Mouse (Mus musculus) neural tube, embryonic 14.5 days (tissue): ENCODE results near the gene H2afx. TPM values are rescaled to one million over a fixed set of nuclear protein-coding genes. Genes with fewer than 3 reads are reported as not detected.

Source experiments
- ATAC-seq: fragments of 200-750 bp; cut with Nextera tagmentation; 2 replicates; pipeline ENCODE4 v1.8.0; 2017; ENCODE audit warnings: low read depth, mild to moderate bottlenecking, moderate TSS enrichment, moderate library complexity
- H3K27ac ChIP-seq: fragments of 300-500 bp; sonication (generic); 2 replicates; pipeline ENCODE4 v1.5.1; 2014; ENCODE audit warnings: low read depth, mild to moderate bottlenecking, control low read depth, low read length, moderate library complexity, mixed read lengths
- H3K27me3 ChIP-seq: fragments of 300-500 bp; sonication (generic); 2 replicates; pipeline ENCODE4 v1.6.1; 2014; ENCODE audit warnings: low read length; ENCODE audit not compliant: control insufficient read depth, insufficient read depth
- H3K36me3 ChIP-seq: fragments of 300-500 bp; sonication (generic); 2 replicates; pipeline ENCODE4 v1.6.1; 2014; ENCODE audit warnings: low read length, mixed read lengths; ENCODE audit not compliant: control insufficient read depth, insufficient read depth
- H3K4me1 ChIP-seq: fragments of 300-500 bp; sonication (generic); 2 replicates; pipeline ENCODE4 v1.6.1; 2014; ENCODE audit warnings: low read length; ENCODE audit not compliant: control insufficient read depth, insufficient read depth
- H3K4me2 ChIP-seq: fragments of 300-500 bp; sonication (generic); 2 replicates; pipeline ENCODE4 v1.6.1; 2014; ENCODE audit warnings: mild to moderate bottlenecking, low read depth, low read length, control low read depth
- H3K4me3 ChIP-seq: fragments of 300-500 bp; sonication (generic); 2 replicates; pipeline ENCODE4 v1.5.1; 2014; ENCODE audit warnings: low read depth, low read length, control low read depth, mixed read lengths
- H3K9ac ChIP-seq: fragments of 300-500 bp; sonication (generic); replicated peaks from 2 replicates; pipeline ENCODE4 v1.6.1; 2014; ENCODE audit warnings: low read depth, mild to moderate bottlenecking, control low read depth, low read length, mixed read lengths
- H3K9me3 ChIP-seq: fragments of 300-500 bp; sonication (generic); 2 replicates; pipeline ENCODE4 v1.6.1; 2016; ENCODE audit warnings: low read length; ENCODE audit not compliant: control insufficient read depth
- WGBS: fragments of 180-500 bp; shearing (Covaris S2); extraction: QIAGEN DNeasy Blood & Tissue Kit; methylation state at CpG from one replicate; pipeline ENCODE4 v1.1.7; 2014; 5-methylcytosine and 5-hydroxymethylcytosine counted together
- polyA plus RNA-seq: library from polyadenylated mRNA; unstranded; fragments of >200 nt; fragmentation: Nextera tagmentation; extraction: Ambion mirVana; gene quantifications from 2 replicates; pipeline ENCODE4 v1.2.1, GENCODE M21; 2014

Gene H2afx
- polyA plus RNA-seq, 1 experiment from 2014 or later, result 92.3 TPM

DNA sequence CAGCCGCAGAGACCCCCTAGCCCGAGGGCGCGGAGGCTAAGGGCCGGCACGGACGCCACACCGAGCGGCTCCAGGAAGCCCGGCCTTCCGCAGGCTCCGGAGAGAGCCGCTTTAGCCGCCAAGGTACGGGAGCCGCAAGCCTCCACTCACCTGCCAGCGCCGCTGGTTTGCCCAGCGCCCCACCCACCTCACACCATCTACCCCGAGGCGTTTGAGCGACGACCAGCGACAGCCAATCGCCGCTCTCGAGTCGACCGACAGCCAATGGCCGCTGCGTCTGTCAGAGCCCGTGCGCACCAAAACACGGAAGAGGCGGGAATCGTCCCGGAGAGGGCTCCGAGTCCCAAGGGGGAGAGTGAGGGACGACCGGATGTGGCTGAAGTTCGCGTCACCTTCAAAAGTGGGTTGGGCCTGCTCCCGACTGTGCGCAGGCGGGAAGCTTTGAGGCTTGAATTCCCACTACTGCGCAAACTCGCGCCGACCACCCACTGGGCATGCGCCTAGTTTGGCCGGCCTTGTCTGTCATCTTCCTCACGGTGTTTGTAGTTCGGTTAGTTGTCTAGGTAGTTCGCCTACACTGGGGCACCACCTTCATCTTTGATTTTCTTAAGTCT lies 28.9 kb upstream of the H2afx start, which contains the start of gene Hinfp:
Gene Hinfp (minus strand): TSS at position 206 of the 614 bp plus-strand sequence.
- peak; percentile 99 for ATAC-seq
- peak within 1 kb of the TSS; percentile 57 for H3K4me2 ChIP-seq

DNA sequence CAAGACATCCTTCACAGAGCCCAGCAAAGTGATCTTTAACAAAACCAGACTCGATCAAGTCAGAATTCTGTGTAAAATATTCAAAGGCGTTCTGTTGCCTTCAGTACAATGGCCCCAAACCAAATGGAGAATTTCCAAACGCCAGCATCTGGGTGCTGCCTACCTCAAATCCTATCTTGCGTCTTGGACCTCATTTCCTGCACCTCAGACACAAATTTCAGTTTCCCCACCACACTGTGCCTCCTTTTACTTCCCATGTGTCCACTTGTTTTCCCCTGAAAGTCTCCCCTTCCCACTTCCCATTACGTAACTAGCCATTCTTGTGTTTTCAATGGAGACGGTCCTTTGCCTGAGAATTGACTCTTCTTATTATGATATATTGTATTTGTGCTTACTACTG lies 28.0 kb upstream of the H2afx start:
- Histone ChIP-seq H3K9me3 (no peaks in the 10 kb centered on the region), H3K4me1 (peaks cover 10% of the 10 kb centered on the region), H3K4me3 (no peak overlapping the region), H3K36me3 (peaks cover 11% of the 10 kb centered on the region; the same call in 1 of the 2 replicates), H3K27ac (no peak overlapping the region), H3K4me2 (no peak overlapping the region), H3K9ac (no peak overlapping the region), H3K27me3 (no peaks in the 10 kb centered on the region)
- 92% methylated on average over 6 of the region's 6 CpGs for WGBS
- no peak for ATAC-seq

More for the DNA sequence above, 28.9 kb upstream of the H2afx start, which contains the start of gene Hinfp:
- Histone ChIP-seq H3K36me3 (peaks cover 17% of the 10 kb centered on the region; the same call in 1 of the 2 replicates), H3K27me3 (no peaks in the 10 kb centered on the region), H3K4me1 (peaks cover 10% of the 10 kb centered on the region), H3K9ac (peak within 1 kb of the TSS; percentile 78), H3K4me3 (peak within 1 kb of the TSS; percentile 85), H3K27ac (peak within 1 kb of the TSS; percentile 62), H3K9me3 (no peaks in the 10 kb centered on the region)
- WGBS, result under 1% methylated on average over 54 of the region's 54 CpGs

DNA sequence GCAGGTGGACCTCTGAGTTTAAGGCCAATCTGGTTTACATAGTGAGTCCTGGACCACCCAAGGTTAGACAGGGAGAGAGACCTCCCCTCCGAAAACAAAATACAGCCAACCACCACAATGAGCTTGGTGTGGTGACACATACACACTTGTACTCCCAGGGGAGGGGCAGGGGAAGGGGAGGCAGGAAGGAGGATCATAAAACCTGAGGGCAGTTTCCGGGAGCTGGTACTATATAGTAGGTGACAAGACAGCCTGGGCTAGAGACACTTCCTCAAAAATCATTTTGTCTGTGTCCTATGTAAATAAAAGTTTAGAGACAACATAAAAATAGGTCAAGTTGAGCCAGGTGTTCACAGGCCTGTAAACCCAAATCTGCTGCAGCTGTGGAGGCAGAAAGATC lies 27.2 kb upstream of the H2afx start:
- Histone ChIP-seq H3K4me1 (peaks cover 10% of the 10 kb centered on the region), H3K9ac (no peak overlapping the region), H3K9me3 (no peaks in the 10 kb centered on the region), H3K4me2 (no peak overlapping the region), H3K27ac (no peak overlapping the region), H3K36me3 (peaks cover 12% of the 10 kb centered on the region; the same call in 1 of the 2 replicates), H3K4me3 (no peak overlapping the region), H3K27me3 (no peaks in the 10 kb centered on the region)
- 80% methylated on average over 2 of the region's 2 CpGs for WGBS
- ATAC-seq, result no peak

DNA sequence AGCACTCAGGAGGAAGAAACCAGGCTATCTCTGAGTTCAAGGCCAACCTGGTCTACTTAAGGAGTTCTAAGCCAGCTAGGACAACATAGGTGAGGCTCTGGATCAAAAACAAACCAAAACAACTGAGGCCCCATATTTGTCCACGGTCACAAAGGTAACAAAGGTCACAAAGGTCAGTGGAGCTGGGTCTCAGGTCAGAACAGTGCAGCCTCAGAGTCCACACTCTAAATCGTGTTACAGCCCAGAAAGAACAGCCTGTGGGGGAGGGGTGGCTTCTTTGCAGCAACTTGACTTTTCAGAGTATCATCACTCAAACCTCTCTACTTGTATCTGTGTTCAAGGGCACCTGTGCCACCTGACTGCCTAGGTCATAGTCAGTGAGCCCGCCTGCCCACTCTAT lies 24.7 kb upstream of the H2afx start:
- peaks cover 2% of the 10 kb centered on the region for H3K4me1 ChIP-seq
- H3K36me3 ChIP-seq, result peaks cover 13% of the 10 kb centered on the region
- no peak overlapping the region for H3K4me2 ChIP-seq
- ATAC-seq, result no peak
- H3K9ac ChIP-seq, result no peak overlapping the region
- H3K4me3 ChIP-seq, result no peak overlapping the region
- WGBS, result 64% methylated on average over 3 of the region's 3 CpGs
- no peak overlapping the region for H3K27ac ChIP-seq
- H3K9me3 ChIP-seq, result no peaks in the 10 kb centered on the region
- H3K27me3 ChIP-seq, result no peaks in the 10 kb centered on the region

DNA sequence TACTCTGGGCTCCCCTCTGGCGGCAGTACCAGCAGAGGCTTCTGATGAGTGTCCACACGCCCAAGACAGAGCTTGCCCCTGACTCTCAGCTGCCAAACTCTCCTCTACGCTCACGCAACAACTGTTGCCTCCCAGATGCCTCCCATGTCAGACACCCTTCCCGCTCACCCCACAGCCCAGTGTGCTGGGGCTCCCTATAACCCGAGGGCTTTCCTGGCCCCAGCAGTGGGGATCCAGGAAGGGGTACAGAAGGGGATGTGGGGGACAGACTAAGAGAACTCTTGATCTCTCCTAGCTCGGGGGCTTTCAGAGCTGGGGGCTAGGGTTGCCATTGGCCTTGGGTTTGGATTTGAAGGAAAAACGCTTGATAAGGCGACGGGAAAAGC lies 23.8 kb upstream of the H2afx start:
- Histone ChIP-seq H3K4me2 (no peak overlapping the region), H3K27ac (no peak overlapping the region), H3K36me3 (peaks cover 21% of the 10 kb centered on the region), H3K9ac (0 out of 2 replicates have a peak overlapping the region, but pooled peaks have one; percentile 11), H3K27me3 (no peaks in the 10 kb centered on the region), H3K4me1 (no peaks in the 10 kb centered on the region; the same call in 1 of the 2 replicates), H3K4me3 (no peak overlapping the region), H3K9me3 (no peaks in the 10 kb centered on the region)
- no peak for ATAC-seq
- 35% methylated on average over 10 of the region's 10 CpGs for WGBS

DNA sequence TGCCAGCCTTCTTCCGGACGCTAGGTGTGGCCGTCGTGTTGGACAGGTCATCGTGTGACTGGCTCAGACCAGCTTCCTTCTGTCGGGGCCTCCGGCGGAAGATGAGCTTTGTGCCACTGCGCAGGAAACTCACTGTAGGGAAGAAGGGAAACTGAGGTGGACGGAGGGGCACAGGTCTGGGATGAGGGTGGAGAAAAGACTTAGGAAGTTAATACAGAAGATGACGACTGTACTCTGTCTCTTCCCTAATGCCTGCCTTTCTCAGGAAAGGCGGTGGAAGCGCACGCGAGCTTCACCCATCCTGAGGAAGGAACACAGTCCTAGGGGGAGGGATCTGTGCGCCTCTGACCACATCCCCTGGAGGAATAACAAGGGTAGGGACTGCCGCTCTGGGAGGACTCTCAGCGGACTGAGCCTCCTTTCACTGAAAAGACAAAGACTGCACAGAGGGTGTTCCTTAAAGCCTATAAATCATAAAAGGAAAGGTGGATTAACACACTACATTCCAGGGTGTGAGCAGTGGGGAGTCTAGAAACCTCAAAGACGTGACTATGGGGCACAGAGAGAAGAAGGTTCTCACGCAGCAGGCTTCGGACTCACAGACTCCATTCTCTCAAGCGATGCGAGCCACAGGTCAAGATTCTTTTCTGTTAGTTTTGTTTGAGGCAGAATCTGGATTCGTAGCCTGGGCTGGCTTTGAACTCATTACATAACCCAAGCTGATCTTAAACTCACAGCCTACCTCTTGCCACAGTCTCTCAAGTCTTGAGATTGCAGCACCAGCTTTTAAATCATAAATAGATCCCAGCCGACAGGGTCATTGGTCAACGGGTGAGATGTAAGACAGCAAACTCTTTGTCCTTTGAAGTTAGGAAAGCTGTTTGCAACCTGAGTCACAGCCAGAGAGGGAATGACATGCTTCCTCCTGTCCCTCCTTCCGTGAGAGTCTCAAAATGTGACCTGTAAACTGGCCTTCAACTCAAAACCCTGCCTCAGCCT lies 23.1 kb upstream of the H2afx start:
- H3K27ac ChIP-seq, result no peak overlapping the region
- no peak overlapping the region for H3K4me3 ChIP-seq
- no peaks in the 10 kb centered on the region; the same call in 1 of the 2 replicates for H3K4me1 ChIP-seq
- H3K36me3 ChIP-seq, result peaks cover 28% of the 10 kb centered on the region
- no peak; the same call in 1 of the 2 replicates for ATAC-seq
- no peaks in the 10 kb centered on the region for H3K9me3 ChIP-seq
- 8% methylated on average over 27 of the region's 27 CpGs for WGBS
- H3K9ac ChIP-seq, result peak overlapping the region; percentile 11; the same call in 1 of the 2 replicates
- no peak overlapping the region for H3K4me2 ChIP-seq
- H3K27me3 ChIP-seq, result no peaks in the 10 kb centered on the region

DNA sequence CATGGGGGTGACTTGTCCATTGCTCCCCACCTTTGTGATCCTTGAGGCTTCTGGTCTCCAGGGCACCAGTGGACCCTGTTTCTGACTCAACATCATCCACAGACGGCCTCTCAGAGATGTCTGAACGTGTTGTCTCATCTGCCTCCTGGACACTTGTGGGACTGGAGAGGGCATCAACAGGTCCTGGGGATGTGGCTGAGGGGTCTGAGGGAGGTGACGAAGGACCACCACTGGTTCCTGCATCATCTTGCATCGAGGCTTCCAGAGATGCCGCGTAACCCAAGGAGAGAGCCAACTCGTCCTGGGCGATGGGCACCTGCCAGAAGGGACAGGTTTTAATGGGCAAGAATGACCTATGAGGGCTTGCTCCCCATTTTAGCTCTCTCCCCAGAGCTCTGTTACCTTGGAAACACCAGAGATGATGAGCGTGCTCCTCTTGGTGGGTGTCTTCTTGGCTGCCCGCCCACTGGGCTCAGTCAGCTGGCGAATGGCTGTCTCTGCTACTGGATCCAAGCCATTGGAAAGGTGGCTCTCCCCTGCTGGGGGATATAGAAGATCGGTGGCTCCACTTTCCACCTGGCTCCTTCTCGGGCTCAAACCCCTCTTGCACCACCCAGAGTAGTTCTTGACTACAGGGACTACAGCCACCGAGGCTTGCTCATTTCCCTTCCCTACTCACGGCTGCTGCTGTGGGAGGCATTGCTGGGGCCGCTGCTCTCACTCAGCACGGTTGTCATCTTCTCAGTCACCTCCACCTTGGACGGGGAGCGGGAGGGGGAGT lies 20.8 kb upstream of the H2afx start:
- no peak overlapping the region for H3K9ac ChIP-seq
- H3K4me2 ChIP-seq, result no peak overlapping the region
- H3K9me3 ChIP-seq, result no peaks in the 10 kb centered on the region
- no peaks in the 10 kb centered on the region for H3K27me3 ChIP-seq
- no peak overlapping the region for H3K4me3 ChIP-seq
- no peak overlapping the region for H3K27ac ChIP-seq
- WGBS, result 76% methylated on average over 19 of the region's 19 CpGs
- H3K36me3 ChIP-seq, result peaks cover 28% of the 10 kb centered on the region
- ATAC-seq, result no peak
- H3K4me1 ChIP-seq, result peaks cover 14% of the 10 kb centered on the region

DNA sequence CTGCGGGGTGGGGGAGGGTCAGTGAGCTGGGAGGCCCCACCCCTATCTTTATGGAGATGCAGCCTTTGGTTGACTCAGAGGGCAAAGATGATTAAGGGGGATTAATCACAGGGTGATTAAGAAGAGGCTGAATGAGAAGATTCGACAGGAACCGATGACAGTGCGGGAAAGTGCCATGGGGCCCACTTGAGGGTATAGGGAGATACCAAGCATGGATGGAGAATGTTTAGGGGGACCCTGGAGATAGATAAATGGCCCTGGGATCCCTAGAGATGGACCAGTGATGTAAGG lies 20.3 kb upstream of the H2afx start:
- WGBS, result 76% methylated on average over 4 of the region's 4 CpGs
- peaks cover 28% of the 10 kb centered on the region for H3K36me3 ChIP-seq

More for the DNA sequence above, 20.3 kb upstream of the H2afx start:
- Histone ChIP-seq H3K9me3 (no peaks in the 10 kb centered on the region), H3K27me3 (no peaks in the 10 kb centered on the region), H3K27ac (no peak overlapping the region), H3K4me2 (no peak overlapping the region), H3K4me1 (peaks cover 18% of the 10 kb centered on the region), H3K4me3 (no peak overlapping the region), H3K9ac (no peak overlapping the region)
- no peak for ATAC-seq
